Mouse (Mus musculus): ENCODE results near the gene Galnt7. TPM values are rescaled to one million over a fixed set of nuclear protein-coding genes. Genes with fewer than 3 reads are reported as not detected.

Gene Galnt7
- polyA plus RNA-seq (2015; fragmentation: Nextera tagmentation; extraction: Ambion mirVana) = 3.5 and 3.8 TPM in 2 replicates

GRCm38 (mm10) chr8:57652456-57653055, at the start of gene Galnt7:
Gene Galnt7, minus strand, starts transcription at chr8:57653032.
- ATAC-seq (ENCODE audit: insufficient read depth) = peak; percentile 79
- Histone ChIP-seq H3K4me3 (replicated peaks) (peak within 1 kb of the TSS; percentile 80), H3K36me3 (replicated peaks) (no peaks in the 10 kb centered on the region), H3K4me1 (replicated peaks) (peaks cover 24% of the 10 kb centered on the region), H3K27me3 (no peaks in the 10 kb centered on the region), H3K9ac (peak within 1 kb of the TSS; percentile 75), H3K4me2 (peak within 1 kb of the TSS; percentile 97), H3K27ac (replicated peaks) (peak within 1 kb of the TSS; percentile 80), H3K9me3 (replicated peaks) (no peaks in the 10 kb centered on the region)
- under 1% methylated on average over 66 of the region's 74 CpGs for WGBS (ENCODE audit: insufficient replicate concordance)

- H3K4me1 ChIP-seq (replicated peaks) = no peaks in the 10 kb centered on the region
- no peaks in the 10 kb centered on the region for H3K27me3 ChIP-seq
- H3K4me2 ChIP-seq = no peak overlapping the region
- no peak overlapping the region for H3K27ac ChIP-seq (replicated peaks)
- 61% methylated on average over 7 of the region's 7 CpGs for WGBS (ENCODE audit: insufficient replicate concordance)
- H3K9me3 ChIP-seq (replicated peaks) = no peaks in the 10 kb centered on the region
- no peaks in the 10 kb centered on the region for H3K36me3 ChIP-seq (replicated peaks)
- no peak overlapping the region for H3K9ac ChIP-seq
- ATAC-seq (ENCODE audit: insufficient read depth) = no peak
- no peak overlapping the region for H3K4me3 ChIP-seq (replicated peaks)
Observed at GRCm38 (mm10) chr8:57688633-57689032, 35.8 kb upstream of the Galnt7 start.

- no peak for ATAC-seq (ENCODE audit: insufficient read depth)
Observed at GRCm38 (mm10) chr8:57685803-57686202, 33.0 kb upstream of the Galnt7 start.

GRCm38 (mm10) chr8:57680044-57680443, 27.2 kb upstream of the Galnt7 start:
- WGBS (ENCODE audit: insufficient replicate concordance) = 65% methylated on average over 5 of the region's 5 CpGs
- no peak for ATAC-seq (ENCODE audit: insufficient read depth)

More at GRCm38 (mm10) chr8:57685803-57686202, 33.0 kb upstream of the Galnt7 start:
- H3K4me2 ChIP-seq = no peak overlapping the region
- no peak overlapping the region for H3K4me3 ChIP-seq (replicated peaks)
- H3K9me3 ChIP-seq (replicated peaks) = no peaks in the 10 kb centered on the region
- no peak overlapping the region for H3K9ac ChIP-seq
- H3K36me3 ChIP-seq (replicated peaks) = no peaks in the 10 kb centered on the region
- WGBS (ENCODE audit: insufficient replicate concordance) = 60% methylated on average over 3 of the region's 3 CpGs
- H3K27ac ChIP-seq (replicated peaks) = no peak overlapping the region
- H3K27me3 ChIP-seq = no peaks in the 10 kb centered on the region
- H3K4me1 ChIP-seq (replicated peaks) = no peaks in the 10 kb centered on the region

GRCm38 (mm10) chr8:57664121-57664520, 11.3 kb upstream of the Galnt7 start:
- no peak overlapping the region for H3K27ac ChIP-seq (replicated peaks)
- H3K27me3 ChIP-seq = no peaks in the 10 kb centered on the region
- no peaks in the 10 kb centered on the region for H3K36me3 ChIP-seq (replicated peaks)
- H3K9me3 ChIP-seq (replicated peaks) = no peaks in the 10 kb centered on the region
- 40% methylated on average over 2 of the region's 2 CpGs for WGBS (ENCODE audit: insufficient replicate concordance)
- H3K9ac ChIP-seq = no peak overlapping the region
- H3K4me3 ChIP-seq (replicated peaks) = no peak overlapping the region
- no peak for ATAC-seq (ENCODE audit: insufficient read depth)
- H3K4me1 ChIP-seq (replicated peaks) = no peaks in the 10 kb centered on the region
- H3K4me2 ChIP-seq = no peak overlapping the region

More at GRCm38 (mm10) chr8:57680044-57680443, 27.2 kb upstream of the Galnt7 start:
- no peak overlapping the region for H3K4me2 ChIP-seq
- no peaks in the 10 kb centered on the region for H3K36me3 ChIP-seq (replicated peaks)
- H3K9me3 ChIP-seq (replicated peaks) = no peaks in the 10 kb centered on the region
- H3K4me1 ChIP-seq (replicated peaks) = no peaks in the 10 kb centered on the region
- no peak overlapping the region for H3K27ac ChIP-seq (replicated peaks)
- H3K27me3 ChIP-seq = no peaks in the 10 kb centered on the region
- H3K9ac ChIP-seq = no peak overlapping the region
- H3K4me3 ChIP-seq (replicated peaks) = no peak overlapping the region

- no peaks in the 10 kb centered on the region for H3K9me3 ChIP-seq (replicated peaks)
- no peak overlapping the region for H3K4me2 ChIP-seq
- no peak overlapping the region for H3K9ac ChIP-seq
- no peak overlapping the region for H3K27ac ChIP-seq (replicated peaks)
- ATAC-seq (ENCODE audit: insufficient read depth) = no peak
- no peak overlapping the region for H3K4me3 ChIP-seq (replicated peaks)
- H3K27me3 ChIP-seq = no peaks in the 10 kb centered on the region
- no peaks in the 10 kb centered on the region for H3K36me3 ChIP-seq (replicated peaks)
- WGBS (ENCODE audit: insufficient replicate concordance) = 68% methylated on average over 2 of the region's 2 CpGs
- H3K4me1 ChIP-seq (replicated peaks) = no peaks in the 10 kb centered on the region
Observed at GRCm38 (mm10) chr8:57660019-57660418, 7.2 kb upstream of the Galnt7 start.

- Histone ChIP-seq H3K27me3 (no peaks in the 10 kb centered on the region), H3K9me3 (replicated peaks) (no peaks in the 10 kb centered on the region), H3K27ac (replicated peaks) (no peak overlapping the region), H3K9ac (no peak overlapping the region), H3K4me2 (no peak overlapping the region), H3K4me1 (replicated peaks) (peaks cover 21% of the 10 kb centered on the region), H3K4me3 (replicated peaks) (no peak overlapping the region), H3K36me3 (replicated peaks) (no peaks in the 10 kb centered on the region)
- WGBS (ENCODE audit: insufficient replicate concordance) = 55% methylated on average over 6 of the region's 6 CpGs
- ATAC-seq (ENCODE audit: insufficient read depth) = no peak
Observed at GRCm38 (mm10) chr8:57656446-57656845, 3.6 kb upstream of the Galnt7 start.

- 62% methylated on average over 7 of the region's 7 CpGs for WGBS (ENCODE audit: insufficient replicate concordance)
- Histone ChIP-seq H3K4me3 (replicated peaks) (peak overlapping the region; percentile 80; the same call in 1 of the 2 replicates), H3K4me2 (peak overlapping the region; percentile 97), H3K4me1 (replicated peaks) (peaks cover 24% of the 10 kb centered on the region), H3K36me3 (replicated peaks) (no peaks in the 10 kb centered on the region), H3K9me3 (replicated peaks) (no peaks in the 10 kb centered on the region), H3K27ac (replicated peaks) (no peak overlapping the region), H3K9ac (no peak overlapping the region), H3K27me3 (no peaks in the 10 kb centered on the region)
- ATAC-seq (ENCODE audit: insufficient read depth) = no peak
Observed at GRCm38 (mm10) chr8:57654146-57654545, 1.3 kb upstream of the Galnt7 start.

- Histone ChIP-seq H3K4me3 (replicated peaks) (peak overlapping the region; percentile 80), H3K4me1 (replicated peaks) (peaks cover 24% of the 10 kb centered on the region), H3K36me3 (replicated peaks) (no peaks in the 10 kb centered on the region), H3K9me3 (replicated peaks) (no peaks in the 10 kb centered on the region), H3K27me3 (no peaks in the 10 kb centered on the region), H3K27ac (replicated peaks) (no peak overlapping the region), H3K9ac (0 out of 2 replicates have a peak overlapping the region, but pooled peaks have one; percentile 7), H3K4me2 (peak overlapping the region; percentile 97)
- WGBS (ENCODE audit: insufficient replicate concordance) = 10% methylated on average over 7 of the region's 7 CpGs
- ATAC-seq (ENCODE audit: insufficient read depth) = no peak
Observed at GRCm38 (mm10) chr8:57653768-57654125, 915 bp upstream of the Galnt7 start.

- ATAC-seq (ENCODE audit: insufficient read depth) = peak; percentile 7
- Histone ChIP-seq H3K4me3 (replicated peaks) (peak overlapping the region; percentile 80), H3K9me3 (replicated peaks) (no peaks in the 10 kb centered on the region), H3K36me3 (replicated peaks) (no peaks in the 10 kb centered on the region), H3K27me3 (no peaks in the 10 kb centered on the region), H3K27ac (replicated peaks) (peak overlapping the region; percentile 29), H3K4me2 (peak overlapping the region; percentile 97), H3K9ac (peak overlapping the region; percentile 75; the same call in 1 of the 2 replicates), H3K4me1 (replicated peaks) (peaks cover 24% of the 10 kb centered on the region)
- WGBS (ENCODE audit: insufficient replicate concordance) = 1% methylated on average over 27 of the region's 38 CpGs
Observed at GRCm38 (mm10) chr8:57653056-57653767, 380 bp upstream of the Galnt7 start.

GRCm38 (mm10) chr8:57651689-57652455, 960 bp downstream of the Galnt7 start:
- peak; percentile 79 for ATAC-seq (ENCODE audit: insufficient read depth)
- Histone ChIP-seq H3K4me3 (replicated peaks) (peak overlapping the region; percentile 80), H3K9ac (peak overlapping the region; percentile 75), H3K4me2 (peak overlapping the region; percentile 97), H3K4me1 (replicated peaks) (peaks cover 24% of the 10 kb centered on the region), H3K27me3 (no peaks in the 10 kb centered on the region), H3K9me3 (replicated peaks) (no peaks in the 10 kb centered on the region), H3K27ac (replicated peaks) (peak overlapping the region; percentile 80), H3K36me3 (replicated peaks) (no peaks in the 10 kb centered on the region)
- WGBS (ENCODE audit: insufficient replicate concordance) = under 1% methylated on average over 89 of the region's 91 CpGs

Data from liver, embryonic 15.5 days (tissue).